Mouse (Mus musculus): ENCODE measurements around the gene Plxnb2. TPM values are rescaled to one million over a fixed set of nuclear protein-coding genes. Genes with fewer than 3 reads are reported as not detected.
A peak's percentile ranks its signal among the peaks of the same experiment; 100 is the strongest.

Gene Plxnb2
- total RNA-seq, 2 experiments from 2014 or later, result 100 TPM

DNA sequence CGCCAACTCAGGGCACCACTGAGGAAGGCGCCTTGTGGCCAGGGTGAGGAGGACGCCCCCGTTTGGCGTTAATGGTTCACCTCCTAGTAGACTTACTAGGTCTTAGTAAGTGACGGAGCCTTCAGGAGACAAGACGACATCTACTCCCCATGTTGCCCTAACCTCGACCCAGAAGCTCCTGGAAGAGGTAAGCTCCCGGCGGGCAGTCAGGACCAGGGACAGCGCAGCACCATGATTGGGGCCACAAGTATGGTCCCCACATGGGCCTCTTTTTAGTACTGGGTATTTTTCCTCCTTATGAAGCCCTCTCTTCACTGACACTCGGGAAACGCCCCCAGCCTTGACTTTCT is 30.6 kb downstream of the Plxnb2 start:
- DNase-seq, result no peak
- intact Hi-C loops (cut with DNase I), result no loop called here

- peak; percentile 65 for DNase-seq
- intact Hi-C loops (cut with DNase I), result no loop called here
Observed at GRCm38 (mm10) chr15:89149271-89150040, 31.1 kb downstream of the Plxnb2 start, which contains the start of gene Mapk11. Mapk11 (minus strand) TSS chr15:89149628.

- no peak for DNase-seq
- intact Hi-C loops (cut with DNase I), result no loop called here
Observed at GRCm38 (mm10) chr15:89148496-89149270, 31.9 kb downstream of the Plxnb2 start.

DNA sequence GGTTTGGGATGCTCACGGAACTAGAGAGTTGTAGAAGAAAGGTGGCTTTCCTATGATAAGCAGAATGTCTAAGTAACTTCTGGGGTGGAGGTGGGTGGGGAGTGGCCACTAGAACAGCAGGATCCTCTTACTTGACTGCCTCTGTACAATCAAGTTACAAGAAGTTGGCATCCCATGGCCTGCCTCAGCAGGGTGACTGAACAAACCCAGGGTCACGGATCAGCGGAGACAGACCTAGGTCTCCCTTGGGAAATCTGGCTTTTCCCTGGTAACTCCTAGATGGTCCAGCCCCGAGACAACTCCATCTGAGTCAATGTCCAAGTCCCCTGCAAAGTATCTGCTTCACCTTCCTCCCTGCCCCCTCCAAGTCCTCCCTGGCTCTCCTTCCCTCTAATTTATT is 32.7 kb downstream of the Plxnb2 start:
- no peak for DNase-seq
- intact Hi-C loops (cut with DNase I), result no loop called here

GRCm38 (mm10) chr15:89147456-89147855 is 33.1 kb downstream of the Plxnb2 start:
- intact Hi-C loops (cut with DNase I), result no loop called here
- DNase-seq, result no peak

DNA sequence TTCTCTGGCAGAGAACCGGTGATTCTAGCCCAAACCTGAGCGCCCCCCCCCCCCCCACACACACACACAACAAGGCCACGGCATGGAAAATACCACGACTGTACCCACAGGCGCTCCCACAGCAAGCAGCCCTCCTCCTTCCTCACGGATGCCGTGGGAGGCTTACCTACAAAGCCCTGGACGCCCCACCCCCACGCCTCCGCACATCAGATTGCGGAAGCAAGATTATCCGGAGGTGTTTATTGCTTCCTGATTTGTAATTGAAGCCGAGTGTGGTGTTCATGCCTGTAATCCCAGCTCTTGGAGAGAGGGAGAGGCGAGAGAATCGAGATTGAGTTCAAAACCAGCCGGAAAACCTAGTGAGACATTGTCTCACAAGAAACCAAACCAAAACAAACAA is 33.6 kb downstream of the Plxnb2 start:
- intact Hi-C loops (cut with DNase I), result no loop called here
- no peak for DNase-seq

- intact Hi-C loops (cut with DNase I), result no loop called here
- DNase-seq, result peak; percentile 49
Observed at GRCm38 (mm10) chr15:89146537-89146936, 34.1 kb downstream of the Plxnb2 start.

DNA sequence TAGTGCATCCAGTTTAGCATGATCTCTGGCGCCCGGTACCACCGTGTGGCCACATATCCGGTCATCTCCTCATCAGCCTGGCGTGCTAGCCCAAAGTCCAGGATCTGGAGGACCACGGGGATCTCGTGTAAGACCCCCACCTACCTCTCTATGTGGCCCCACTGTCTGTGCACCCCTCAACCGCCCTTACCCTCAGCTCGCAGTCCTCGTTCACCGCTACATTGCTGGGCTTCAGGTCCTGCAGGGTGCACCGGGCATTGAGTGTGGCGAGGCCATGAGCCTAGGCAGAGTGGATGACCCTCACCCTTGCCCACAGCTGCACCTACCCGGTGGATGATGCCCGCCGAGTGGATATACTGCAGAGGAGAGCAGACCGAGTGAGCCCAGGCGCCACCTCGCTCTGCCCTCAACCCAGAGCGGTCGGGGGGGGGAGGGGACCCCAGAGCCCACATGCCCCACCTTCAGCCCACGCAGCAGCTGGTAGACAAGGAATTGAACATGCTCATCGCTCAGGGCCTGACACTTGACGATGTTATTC is 34.7 kb downstream of the Plxnb2 start:
- DNase-seq, result no peak
- intact Hi-C loops (cut with DNase I), result no loop called here

GRCm38 (mm10) chr15:89144965-89145364 is 35.6 kb downstream of the Plxnb2 start:
- no peak for DNase-seq
- intact Hi-C loops (cut with DNase I), result no loop called here

DNA sequence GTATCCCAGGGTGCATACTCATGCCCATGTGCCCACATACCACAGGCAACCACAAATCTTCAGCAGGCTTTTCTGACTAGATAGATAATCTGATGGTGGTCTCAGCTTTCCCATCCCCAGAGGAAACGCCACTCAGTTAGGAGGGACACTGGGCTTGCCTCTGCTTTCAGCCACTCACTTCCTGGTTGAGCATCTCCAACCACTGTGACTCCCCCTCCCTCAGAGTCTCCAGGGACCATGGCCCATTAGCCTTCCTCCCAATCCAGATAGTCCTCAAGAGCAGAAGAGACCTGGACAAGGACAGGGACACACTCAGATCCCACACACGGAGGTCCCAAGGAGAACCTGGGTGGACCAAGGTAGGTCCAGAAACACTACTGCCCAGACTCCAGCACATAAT is 37.5 kb downstream of the Plxnb2 start:
- intact Hi-C loops (cut with DNase I), result no loop called here
- no peak for DNase-seq

GRCm38 (mm10) chr15:89141905-89142304 is 38.7 kb downstream of the Plxnb2 start:
- intact Hi-C loops (cut with DNase I), result no loop called here
- no peak for DNase-seq

GRCm38 (mm10) chr15:89141443-89141842 is 39.1 kb downstream of the Plxnb2 start:
- DNase-seq, result no peak
- intact Hi-C loops (cut with DNase I), result no loop called here

DNA sequence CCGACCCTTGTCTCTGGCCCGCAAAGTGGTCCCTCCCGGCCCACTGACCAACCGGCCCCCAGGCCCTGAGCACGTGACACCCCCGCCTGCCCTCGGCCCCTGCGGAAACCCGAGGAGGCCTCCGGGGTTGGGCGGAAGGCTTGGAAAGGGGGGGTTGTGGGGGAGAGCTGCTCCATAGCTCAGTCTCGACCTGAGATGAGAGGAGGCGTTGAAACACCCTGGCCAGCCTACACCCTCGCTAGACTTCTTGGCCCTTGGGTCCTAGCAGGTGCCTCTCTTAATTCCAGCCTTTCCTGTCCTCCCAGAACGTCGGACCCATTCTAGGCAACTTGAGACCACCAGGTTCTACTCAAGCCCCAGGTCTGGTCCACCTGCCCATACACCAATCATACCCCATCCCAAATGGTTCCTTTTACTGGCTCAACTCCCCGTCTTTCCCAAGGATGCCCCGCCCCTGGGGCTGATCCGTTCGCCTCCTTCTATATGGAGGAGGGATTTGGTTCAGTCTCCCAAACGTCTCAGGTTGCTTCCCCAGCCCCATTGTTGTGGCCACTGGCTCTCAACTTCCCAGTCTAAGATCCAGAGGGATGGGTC is 39.8 kb downstream of the Plxnb2 start, which contains the start of gene Mapk12:
Gene Mapk12, minus strand, starts transcription at position 45 of the 594 bp plus-strand sequence.
- DNase-seq, result no peak
- intact Hi-C loops (cut with DNase I), result no loop called here

GRCm38 (mm10) chr15:89140048-89140658 is 40.4 kb downstream of the Plxnb2 start:
- intact Hi-C loops (cut with DNase I), result no loop called here
- no peak for DNase-seq

- no peak for DNase-seq
- intact Hi-C loops (cut with DNase I), result no loop called here
Observed at GRCm38 (mm10) chr15:89138531-89138930, 42.1 kb downstream of the Plxnb2 start.

- no peak for DNase-seq
- intact Hi-C loops (cut with DNase I), result no loop called here
Observed at GRCm38 (mm10) chr15:89138046-89138405, 42.6 kb downstream of the Plxnb2 start.

DNA sequence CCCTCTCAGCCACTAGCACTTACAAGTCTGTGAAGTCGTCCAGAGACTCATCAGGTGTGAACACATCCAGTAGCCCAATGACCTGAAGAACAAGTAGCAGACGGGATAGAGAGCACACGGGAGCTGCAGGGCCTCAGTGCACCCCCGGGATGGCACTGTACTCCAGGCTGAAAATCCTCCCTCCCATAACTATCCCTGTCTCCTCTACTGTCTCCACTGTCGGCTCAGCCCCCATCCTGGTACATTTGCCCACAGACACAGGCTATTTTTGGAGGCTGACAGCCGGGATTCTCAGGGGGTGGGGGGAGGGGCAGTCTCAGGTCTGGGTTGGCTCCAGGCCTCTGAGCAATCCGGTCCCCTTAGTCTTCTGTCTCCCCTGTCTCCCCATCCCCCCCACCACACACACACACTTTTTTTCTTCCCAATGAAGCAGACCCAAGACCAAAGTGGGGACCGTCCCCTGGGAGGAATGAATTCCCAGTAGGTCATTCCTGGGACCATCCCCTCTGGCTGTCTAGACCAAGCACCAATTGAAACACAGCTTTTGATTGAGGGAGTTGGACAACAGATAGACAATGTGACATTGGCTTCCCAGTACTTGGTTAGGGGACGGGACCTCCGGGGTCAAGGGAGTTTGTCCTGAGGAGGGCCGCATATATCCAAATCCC is 43.1 kb downstream of the Plxnb2 start:
- no peak for DNase-seq
- intact Hi-C loops (cut with DNase I), result no loop called here

DNA sequence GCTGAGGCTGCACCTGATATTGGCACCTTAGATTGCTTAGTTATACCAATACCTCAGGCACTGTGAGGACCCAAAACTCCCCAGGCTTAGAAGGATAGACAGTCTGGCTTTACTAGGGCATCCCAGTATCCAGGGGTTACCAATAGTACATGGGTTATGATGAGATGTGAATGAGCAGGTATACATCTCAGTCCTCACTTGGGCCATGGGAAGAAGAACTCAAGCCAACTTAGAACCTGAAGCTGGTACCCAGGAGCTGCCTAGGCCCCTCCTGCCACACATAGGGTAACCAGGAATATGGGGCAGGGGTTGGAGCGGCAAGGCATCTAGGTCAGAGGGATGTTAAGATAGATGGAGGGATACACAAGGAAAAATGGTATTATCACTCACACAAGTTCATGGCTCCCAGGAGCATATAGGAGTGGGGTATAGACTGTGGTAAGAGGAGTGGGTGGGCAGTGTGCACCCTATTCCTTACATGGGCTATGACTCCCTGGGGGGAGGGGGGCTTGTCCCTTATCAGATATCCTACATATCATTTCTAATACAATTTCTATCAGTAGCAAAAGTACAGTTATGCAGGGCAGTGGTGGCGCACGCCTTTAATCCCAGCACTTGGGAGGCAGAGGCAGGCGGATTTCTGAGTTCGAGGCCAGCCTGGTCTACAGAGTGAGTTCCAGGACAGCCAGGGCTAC is 44.0 kb downstream of the Plxnb2 start:
- DNase-seq, result no peak
- intact Hi-C loops (cut with DNase I), result no loop called here

DNA sequence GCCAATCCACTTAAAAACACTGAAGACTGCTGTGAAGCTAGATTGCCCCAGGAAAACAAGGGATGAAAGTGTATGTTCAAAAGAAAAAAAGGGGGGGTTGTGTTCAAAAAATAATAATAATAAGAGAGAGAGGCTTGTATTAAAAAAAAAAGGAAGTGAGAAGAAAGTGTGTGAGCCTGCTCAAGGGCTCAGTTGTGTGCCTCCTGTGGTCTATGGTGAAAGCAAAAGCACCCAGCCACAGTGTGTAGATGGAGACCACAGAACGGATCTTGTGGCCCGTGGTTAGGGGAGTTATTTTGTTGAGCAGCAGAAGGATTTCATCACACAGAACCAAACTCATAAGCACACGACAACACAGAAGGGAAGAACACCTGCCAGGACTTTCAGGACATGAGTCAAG is 49.3 kb downstream of the Plxnb2 start:
- intact Hi-C loops (cut with DNase I), result no loop called here
- no peak for DNase-seq

- intact Hi-C loops (cut with DNase I), result no loop called here
- DNase-seq, result no peak
Observed at GRCm38 (mm10) chr15:89130245-89130644, 50.3 kb downstream of the Plxnb2 start.

Measured in left cerebral cortex, postnatal 4 days (tissue).